Mouse (Mus musculus) heart, embryonic 14.5 days (tissue): ENCODE results near the gene Gm17662. TPM values are rescaled to one million over a fixed set of nuclear protein-coding genes. Genes with fewer than 3 reads are reported as not detected.

Experiments used
- ATAC-seq: fragments of 200-750 bp; cut with Nextera tagmentation; 2 replicates; pipeline ENCODE4 v1.8.0; 2017; ENCODE audit warnings: low read depth, moderate TSS enrichment; ENCODE audit not compliant: insufficient number of reproducible peaks, insufficient read depth, low FRiP score
- H3K27ac ChIP-seq, 2 experiments: fragments of 200-500 bp in 1 of 2; fragments of 300-500 bp in 1 of 2; sonication (generic) in 1 of 2; replicated peaks in 1 of 2; 2 replicates each; pipeline ENCODE4 v1.5.1; 2012 to 2014; ENCODE audit warnings: low read depth in 2 of 2, low read length in 2 of 2, control low read depth in 1 of 2, mild to moderate bottlenecking in 1 of 2, mixed read lengths in 1 of 2; ENCODE audit not compliant: control insufficient read depth in 1 of 2, insufficient read depth in 1 of 2
- H3K27me3 ChIP-seq: fragments of 300-500 bp; sonication (generic); 2 replicates; pipeline ENCODE4 v1.6.1; 2014; ENCODE audit warnings: mild to moderate bottlenecking, low read length, control low read depth; ENCODE audit not compliant: control insufficient read depth, insufficient read depth
- H3K36me3 ChIP-seq: fragments of 300-500 bp; sonication (generic); 2 replicates; pipeline ENCODE4 v1.6.1; 2014; ENCODE audit warnings: mild to moderate bottlenecking, control low read depth, low read length, mixed read lengths; ENCODE audit not compliant: control insufficient read depth, insufficient read depth
- H3K4me1 ChIP-seq, 2 experiments: fragments of 200-500 bp in 1 of 2; fragments of 300-500 bp in 1 of 2; sonication (generic) in 1 of 2; 2 replicates each; pipeline ENCODE4 v1.6.1; 2012 to 2014; ENCODE audit warnings: low read length in 2 of 2, control low read depth in 1 of 2, mixed read lengths in 1 of 2; ENCODE audit not compliant: control insufficient read depth in 2 of 2, insufficient read depth in 2 of 2
- H3K4me2 ChIP-seq: fragments of 300-500 bp; sonication (generic); 2 replicates; pipeline ENCODE4 v1.6.1; 2014; ENCODE audit warnings: mild to moderate bottlenecking, low read length
- H3K4me3 ChIP-seq, 2 experiments: fragments of 200-500 bp in 1 of 2; fragments of 300-500 bp in 1 of 2; sonication (generic) in 1 of 2; 2 replicates each; pipeline ENCODE4 v1.5.1; 2012 to 2014; ENCODE audit warnings: low read length in 2 of 2, mild to moderate bottlenecking in 2 of 2, control low read depth in 1 of 2, low read depth in 1 of 2, moderate library complexity in 1 of 2; ENCODE audit not compliant: control insufficient read depth in 1 of 2, insufficient read depth in 1 of 2
- H3K9ac ChIP-seq: fragments of 300-500 bp; sonication (generic); 2 replicates; pipeline ENCODE4 v1.6.1; 2014; ENCODE audit warnings: mild to moderate bottlenecking, low read length
- H3K9me3 ChIP-seq: fragments of 300-500 bp; sonication (generic); 2 replicates; pipeline ENCODE4 v1.6.1; 2016; ENCODE audit warnings: low read length, control low read depth; ENCODE audit not compliant: control insufficient read depth
- WGBS: fragments of 180-500 bp; shearing (Covaris S2); extraction: QIAGEN DNeasy Blood & Tissue Kit; methylation state at CpG from one replicate; pipeline ENCODE4 v1.1.7; 2014; 5-methylcytosine and 5-hydroxymethylcytosine counted together
- polyA plus RNA-seq: library from polyadenylated mRNA; unstranded; fragments of >200 nt; fragmentation: Nextera tagmentation; extraction: Ambion mirVana; gene quantifications from 2 replicates; pipeline ENCODE4 v1.2.1, GENCODE M21; 2014

Gene Gm17662
- not detected in 2 replicates for polyA plus RNA-seq

- Histone ChIP-seq H3K36me3 (no peaks in the 10 kb centered on the region), H3K9ac (no peak within 1 kb of the TSS), H3K4me3 (no peak within 1 kb of the TSS), H3K4me2 (no peak within 1 kb of the TSS), H3K9me3 (no peaks in the 10 kb centered on the region), H3K4me1 (no peaks in the 10 kb centered on the region), H3K27me3 (no peaks in the 10 kb centered on the region), H3K27ac (no peak within 1 kb of the TSS)
- 65% methylated on average over 1 of the region's 1 CpGs for WGBS
- ATAC-seq, result no peak
These were observed at the start of gene Gm17662 for GRCm38 (mm10) chr4:104857029-104857428. Gene Gm17662 (plus strand): TSS chr4:104857329.

GRCm38 (mm10) chr4:104810710-104811286 is 46.3 kb upstream of the Gm17662 start:
- H3K4me2 ChIP-seq, result no peak overlapping the region

GRCm38 (mm10) chr4:104813617-104814016 is 43.5 kb upstream of the Gm17662 start:
- Histone ChIP-seq H3K9me3 (no peaks in the 10 kb centered on the region), H3K27me3 (no peaks in the 10 kb centered on the region), H3K4me3 (no peak overlapping the region), H3K27ac (no peak overlapping the region), H3K4me2 (no peak overlapping the region), H3K4me1 (no peaks in the 10 kb centered on the region; a peak in 1 of 4 replicates), H3K36me3 (no peaks in the 10 kb centered on the region), H3K9ac (no peak overlapping the region)
- WGBS, result 80% methylated on average over 2 of the region's 2 CpGs
- ATAC-seq, result no peak

More at GRCm38 (mm10) chr4:104810710-104811286, 46.3 kb upstream of the Gm17662 start:
- Histone ChIP-seq H3K9ac (no peak overlapping the region), H3K27ac (no peak overlapping the region), H3K4me1 (no peaks in the 10 kb centered on the region; a peak in 1 of 4 replicates), H3K9me3 (no peaks in the 10 kb centered on the region), H3K4me3 (no peak overlapping the region), H3K27me3 (no peaks in the 10 kb centered on the region), H3K36me3 (no peaks in the 10 kb centered on the region)
- WGBS, result 64% methylated on average over 10 of the region's 10 CpGs
- no peak for ATAC-seq

GRCm38 (mm10) chr4:104816519-104817232 is 40.5 kb upstream of the Gm17662 start:
- Histone ChIP-seq H3K27ac (no peak overlapping the region), H3K4me2 (no peak overlapping the region), H3K27me3 (no peaks in the 10 kb centered on the region), H3K4me3 (no peak overlapping the region), H3K4me1 (no peaks in the 10 kb centered on the region), H3K36me3 (no peaks in the 10 kb centered on the region), H3K9ac (no peak overlapping the region), H3K9me3 (no peaks in the 10 kb centered on the region)
- ATAC-seq, result no peak
- 87% methylated on average over 4 of the region's 4 CpGs for WGBS

GRCm38 (mm10) chr4:104817509-104817908 is 39.6 kb upstream of the Gm17662 start:
- 49% methylated on average over 2 of the region's 2 CpGs for WGBS
- Histone ChIP-seq H3K9me3 (no peaks in the 10 kb centered on the region), H3K9ac (no peak overlapping the region), H3K27ac (no peak overlapping the region), H3K27me3 (no peaks in the 10 kb centered on the region), H3K4me1 (no peaks in the 10 kb centered on the region), H3K4me2 (no peak overlapping the region), H3K4me3 (no peak overlapping the region), H3K36me3 (no peaks in the 10 kb centered on the region)
- no peak for ATAC-seq

GRCm38 (mm10) chr4:104818986-104819385 is 38.1 kb upstream of the Gm17662 start:
- Histone ChIP-seq H3K4me2 (no peak overlapping the region), H3K36me3 (no peaks in the 10 kb centered on the region), H3K4me3 (no peak overlapping the region), H3K9ac (no peak overlapping the region), H3K27me3 (no peaks in the 10 kb centered on the region), H3K27ac (no peak overlapping the region), H3K9me3 (no peaks in the 10 kb centered on the region), H3K4me1 (no peaks in the 10 kb centered on the region)
- WGBS, result 54% methylated on average over 4 of the region's 4 CpGs
- ATAC-seq, result no peak

GRCm38 (mm10) chr4:104819891-104820290 is 37.2 kb upstream of the Gm17662 start:
- no peak overlapping the region for H3K9ac ChIP-seq

More at GRCm38 (mm10) chr4:104819891-104820290, 37.2 kb upstream of the Gm17662 start:
- Histone ChIP-seq H3K4me1 (no peaks in the 10 kb centered on the region), H3K4me3 (no peak overlapping the region), H3K4me2 (no peak overlapping the region), H3K27ac (no peak overlapping the region), H3K27me3 (no peaks in the 10 kb centered on the region), H3K36me3 (no peaks in the 10 kb centered on the region), H3K9me3 (no peaks in the 10 kb centered on the region)
- ATAC-seq, result no peak
- WGBS, result 33% methylated on average over 4 of the region's 4 CpGs
